Mouse (Mus musculus) thymus, adult 18-20 months (tissue): ENCODE data around the gene Sytl5.

Experiments
- DNase-seq, 2 experiments: peaks; one replicate each; pipeline ENCODE4 v3.0.0; 2022; ENCODE audit warnings: mixed read lengths in 2 of 2

Sytl5 gene

GRCm38 (mm10) chrX:9885322-9885721 is at the start of gene Sytl5:
Gene Sytl5, plus strand, starts transcription at chrX:9885622.
- DNase-seq, result no peak

- no peak for DNase-seq
These were observed 38.8 kb upstream of the Sytl5 start, which contains the start of gene Hypm for GRCm38 (mm10) chrX:9846628-9847027. Gene Hypm, plus strand, starts transcription at chrX:9846928.

- no peak for DNase-seq
These were observed 36.0 kb upstream of the Sytl5 start, which contains the start of gene H2al3 for GRCm38 (mm10) chrX:9849403-9849802. Gene H2al3, plus strand, starts transcription at chrX:9849703.

GRCm38 (mm10) chrX:9861859-9862258 is 23.6 kb upstream of the Sytl5 start:
- DNase-seq, result no peak

GRCm38 (mm10) chrX:9875519-9875918 is 9.9 kb upstream of the Sytl5 start:
- DNase-seq, result no peak

GRCm38 (mm10) chrX:9909572-9909971 is 24.1 kb downstream of the Sytl5 start:
- DNase-seq, result no peak

- DNase-seq, result no peak
These were observed 48.4 kb downstream of the Sytl5 start for GRCm38 (mm10) chrX:9933839-9934238.

- no peak for DNase-seq
These were observed 98.8 kb downstream of the Sytl5 start for GRCm38 (mm10) chrX:9984094-9984669.

GRCm38 (mm10) chrX:10000718-10001117 is 115.3 kb downstream of the Sytl5 start:
- no peak for DNase-seq

GRCm38 (mm10) chrX:10005946-10006345 is 120.5 kb downstream of the Sytl5 start:
- DNase-seq, result no peak

GRCm38 (mm10) chrX:10007675-10008270 is 122.4 kb downstream of the Sytl5 start:
- DNase-seq, result no peak

- DNase-seq, result no peak
These were observed 124.8 kb downstream of the Sytl5 start for GRCm38 (mm10) chrX:10010202-10010601.

GRCm38 (mm10) chrX:10034666-10035065 is 149.2 kb downstream of the Sytl5 start:
- no peak for DNase-seq
